Mouse (Mus musculus): ENCODE measurements around the gene Omg.

DNA sequence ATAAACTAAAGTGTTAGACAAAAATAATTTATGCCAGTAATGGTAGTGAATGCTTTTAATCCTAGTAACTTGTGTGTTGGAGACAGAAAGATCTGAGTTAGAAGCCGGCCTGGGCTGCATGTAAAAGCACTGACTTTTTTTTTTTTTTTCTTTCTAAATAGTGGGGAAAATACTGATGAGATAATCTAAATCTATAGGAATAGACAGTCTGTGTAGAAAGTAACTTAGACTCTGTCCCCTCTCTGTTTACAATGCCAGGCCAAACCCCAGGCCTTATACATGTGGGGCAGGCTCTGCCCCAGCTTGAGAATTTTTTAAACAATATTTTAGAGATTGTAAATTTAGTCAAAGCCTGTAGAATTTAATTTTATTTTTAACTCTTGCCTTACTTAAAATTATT is 19.1 kb upstream of the Omg start:
- TF ChIP-seq CTCF (IDR thresholded peaks at IDR 0.05; ENCODE audit: low read depth) (no peak), EP300 (IDR thresholded peaks at IDR 0.05; ENCODE audit: low read depth) (no peak)
